Comparison of ENCODE assay signal across 8 mouse cellular contexts in the genomic region with DNA sequence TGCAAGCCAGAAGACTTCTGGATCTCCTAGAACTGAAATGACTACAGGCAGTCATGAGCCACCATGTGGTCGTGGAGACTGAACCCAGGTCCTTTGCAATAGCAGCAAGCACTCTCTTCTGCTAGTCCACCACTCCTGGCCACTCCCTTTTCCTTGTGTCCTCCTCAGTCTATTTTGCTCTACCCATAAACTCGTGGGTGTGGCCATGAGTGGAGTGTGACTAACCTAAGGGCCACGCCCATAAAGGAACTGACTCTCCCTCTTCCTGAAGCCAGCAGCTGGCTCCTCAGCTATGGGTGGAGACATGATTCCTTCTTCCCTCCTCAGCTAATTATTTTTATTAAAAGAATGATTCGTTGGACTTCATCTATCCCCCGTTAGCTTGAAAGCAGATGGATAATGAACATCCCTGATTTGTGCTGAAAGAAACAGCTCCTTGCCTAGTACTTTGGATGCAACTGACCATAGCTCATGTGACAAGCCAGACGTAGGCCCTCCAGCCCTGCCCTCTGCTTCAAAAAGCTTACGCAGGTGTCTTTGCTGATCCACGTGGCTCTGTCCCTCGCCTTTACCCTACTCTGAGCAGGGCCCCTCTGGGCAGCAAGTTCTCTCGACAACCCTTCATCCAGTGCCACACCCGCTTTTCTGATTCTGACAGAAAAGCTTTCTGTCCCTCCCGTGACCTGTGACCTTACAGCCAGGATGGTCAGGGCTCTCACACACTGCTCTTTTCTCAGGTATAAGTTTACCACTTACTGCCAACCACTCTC. TPM values are rescaled to one million over a fixed set of nuclear protein-coding genes. Genes with fewer than 3 reads are reported as not detected.
A peak's percentile ranks its signal among the peaks of the same experiment; 100 is the strongest.
DNase-seq lines count a peak whose midpoint lies in the region; TF ChIP-seq lines count a peak whose summit lies in the region.

No protein-coding gene starts in this region.

- H3K4me3 ChIP-seq in bone marrow macrophage, adult 2 months (ENCODE audit: insufficient read depth, low read length): no peak overlapping the region
- no peak overlapping the region for H3K4me3 ChIP-seq in small intestine, adult 2 months (ENCODE audit: low read depth, low read length)
- no peak overlapping the region for H3K4me3 ChIP-seq in cerebellum, adult 2 months (replicated peaks; ENCODE audit: insufficient read depth, low read depth, low read length)

- H3K4me1 ChIP-seq in bone marrow macrophage, adult 2 months (ENCODE audit: control insufficient read depth, insufficient read depth, low read length): peaks cover 30% of the 10 kb centered on the region
- peaks cover 23% of the 10 kb centered on the region for H3K4me1 ChIP-seq in small intestine, adult 2 months (ENCODE audit: control insufficient read depth, insufficient read depth, insufficient read length, low read length)
- H3K4me1 ChIP-seq in cerebellum, adult 2 months (ENCODE audit: control insufficient read depth, insufficient read depth, low read length): no peaks in the 10 kb centered on the region

- 24% methylated on average over 12 of the region's 12 CpGs for WGBS in large intestine, adult 2 months
- 30% methylated on average over 12 of the region's 12 CpGs for WGBS in small intestine, adult 2 months
- WGBS in cerebellum, adult 2 months: 71% methylated on average over 12 of the region's 12 CpGs

- H3K27me3 ChIP-seq in small intestine, adult 2 months (ENCODE audit: control insufficient read depth, insufficient read depth, low read length): no peaks in the 10 kb centered on the region
- H3K27me3 ChIP-seq in cerebellum, adult 2 months (ENCODE audit: control insufficient read depth, insufficient read depth, low read length): no peaks in the 10 kb centered on the region

- DNase-seq in kidney, adult 9 months: peak; percentile 63
- DNase-seq in kidney, adult 18-20 months: no peak
- DNase-seq in large intestine, adult 2 months (ENCODE audit: low read depth, low spot score): peak; percentile 93
- no peak for DNase-seq in cerebellum, adult 18-20 months
- no peak for DNase-seq in cerebellum, adult 2 months
- no peak for DNase-seq in cerebellum, postnatal 4 days (ENCODE audit: low spot score in 2 of 2)

- no peak for TF ChIP-seq POLR2A in bone marrow macrophage, adult 2 months (IDR thresholded peaks at IDR 0.05; ENCODE audit: borderline replicate concordance, low read depth, low read length)
- TF ChIP-seq POLR2A in small intestine, adult 2 months (IDR thresholded peaks at IDR 0.05; ENCODE audit: low read depth, low read length): no peak
- TF ChIP-seq POLR2A in cerebellum, adult 2 months (IDR thresholded peaks at IDR 0.05; ENCODE audit: borderline replicate concordance, insufficient read depth, low read length): no peak

- 0 out of 2 replicates have a peak overlapping the region, but pooled peaks have one; percentile 1 for H3K27ac ChIP-seq in bone marrow macrophage, adult 2 months (ENCODE audit: insufficient read depth, low read depth, low read length)
- peak overlapping the region; percentile 76 for H3K27ac ChIP-seq in small intestine, adult 2 months (ENCODE audit: insufficient read depth, low read depth, low read length)
- no peak overlapping the region for H3K27ac ChIP-seq in cerebellum, adult 2 months (ENCODE audit: insufficient read depth, low read length)

- 0 out of 2 replicates have a peak, but pooled peaks cover 1% of the 10 kb centered on the region for H3K36me3 ChIP-seq in small intestine, adult 2 months (ENCODE audit: control insufficient read depth, insufficient read depth, low read length)

- no peak for TF ChIP-seq CTCF in bone marrow macrophage, adult 2 months (IDR thresholded peaks at IDR 0.05; ENCODE audit: low read depth, low read length)
- no peak for TF ChIP-seq CTCF in small intestine, adult 2 months (IDR thresholded peaks at IDR 0.05; ENCODE audit: extremely low read depth, insufficient read length, insufficient replicate concordance, low read depth, low read length)
- TF ChIP-seq CTCF in cerebellum, adult 2 months (IDR thresholded peaks at IDR 0.05; ENCODE audit: borderline replicate concordance, insufficient read depth, low read depth, low read length): no peak

RNA-seq across cellular contexts. Expression of gene Grtp1, which starts 4.1 kb away (rescaled TPM):
- 2.0 and 4.0 TPM in 2 replicates for polyA plus RNA-seq in bone marrow macrophage, adult 2 months (2012; ENCODE audit: insufficient read depth, insufficient read length, missing spikeins)
- polyA plus RNA-seq in large intestine, adult 2 months (2012; rRNA removed): 67.3 and 69.4 TPM in 2 replicates
- 22.5 and 58.8 TPM in 2 replicates for polyA plus RNA-seq in small intestine, adult 2 months (2012; rRNA removed)
- polyA plus RNA-seq in cerebellum, adult 2 months (2012; rRNA removed): 6.8 and 8.0 TPM in 2 replicates

RNA-seq across cellular contexts. Expression of gene Lamp1, which starts 45.6 kb away (rescaled TPM):
- polyA plus RNA-seq in bone marrow macrophage, adult 2 months (2012; ENCODE audit: insufficient read depth, insufficient read length, missing spikeins): 1,527 and 1,629 TPM in 2 replicates
- polyA plus RNA-seq in large intestine, adult 2 months (2012; rRNA removed): 411 and 537 TPM in 2 replicates
- 355 and 658 TPM in 2 replicates for polyA plus RNA-seq in small intestine, adult 2 months (2012; rRNA removed)
- polyA plus RNA-seq in cerebellum, adult 2 months (2012; rRNA removed): 554 and 555 TPM in 2 replicates

RNA-seq across cellular contexts. Expression of gene Adprhl1, which starts 49.4 kb away (rescaled TPM):
- not detected in 2 replicates for polyA plus RNA-seq in bone marrow macrophage, adult 2 months (2012; ENCODE audit: insufficient read depth, insufficient read length, missing spikeins)
- polyA plus RNA-seq in large intestine, adult 2 months (2012; rRNA removed): not detected in 2 replicates
- polyA plus RNA-seq in small intestine, adult 2 months (2012; rRNA removed): not detected in 2 replicates
- 2.2 and 2.5 TPM in 2 replicates for polyA plus RNA-seq in cerebellum, adult 2 months (2012; rRNA removed)

Comparison
In these comparisons a context has a peak if more than half of its experiments do, and no peak if none do; other contexts are left out.
1. DNase-seq: peak in kidney, adult 9 months (single experiment) and large intestine, adult 2 months (single experiment); none in kidney, adult 18-20 months (single experiment), cerebellum, adult 18-20 months (0 of 2), cerebellum, adult 2 months (0 of 2) and cerebellum, postnatal 4 days (0 of 2).